Mouse (Mus musculus) MEL (cell line): ENCODE results near the gene Thbs3. TPM values are rescaled to one million over a fixed set of nuclear protein-coding genes. Genes with fewer than 3 reads are reported as not detected.

Experiments
- DNase-seq: peaks from one replicate; pipeline ENCODE4 v3.0.0; 2011; ENCODE audit warnings: low read depth, low spot score
- H3K27ac ChIP-seq: 2 replicates; pipeline ENCODE4 v1.5.1; 2012; ENCODE audit warnings: low read depth, mild to moderate bottlenecking, control low read depth, low read length, moderate library complexity; ENCODE audit not compliant: control insufficient read depth
- H3K27me3 ChIP-seq, 2 experiments: fragments of 150-350 bp in 1 of 2; sonication (generic) in 1 of 2; 2 replicates each; pipeline ENCODE4 v1.6.1; 2012; ENCODE audit warnings: low read length in 2 of 2, mild to moderate bottlenecking in 2 of 2, improper control_type of control experiment in 1 of 2, moderate library complexity in 1 of 2; ENCODE audit not compliant: insufficient read depth in 2 of 2, control insufficient read depth in 1 of 2
- H3K36me3 ChIP-seq, 2 experiments: 2 replicates each; pipeline ENCODE4 v1.6.1; 2012 to 2014; ENCODE audit warnings: low read length in 2 of 2, improper control_type of control experiment in 1 of 2, inconsistent platforms in 1 of 2, mild to moderate bottlenecking in 1 of 2; ENCODE audit not compliant: insufficient read depth in 2 of 2, control insufficient read depth in 1 of 2
- H3K4me1 ChIP-seq, 2 experiments: fragments of 150-350 bp in 1 of 2; sonication (generic) in 1 of 2; 2 replicates each; pipeline ENCODE4 v1.6.1; 2012; ENCODE audit warnings: low read length in 2 of 2, improper control_type of control experiment in 1 of 2, mild to moderate bottlenecking in 1 of 2; ENCODE audit not compliant: insufficient read depth in 2 of 2, control insufficient read depth in 1 of 2
- H3K4me3 ChIP-seq, 2 experiments: fragments of 150-350 bp in 1 of 2; sonication (generic) in 1 of 2; 2 replicates each; pipeline ENCODE4 v1.5.1; 2012; ENCODE audit warnings: low read depth in 2 of 2, low read length in 2 of 2, mild to moderate bottlenecking in 2 of 2, moderate library complexity in 2 of 2, control low read depth in 1 of 2, improper control_type of control experiment in 1 of 2; ENCODE audit not compliant: control insufficient read depth in 1 of 2, insufficient read depth in 1 of 2
- H3K79me2 ChIP-seq: 2 replicates; pipeline ENCODE4 v1.6.1; 2012; ENCODE audit warnings: mild to moderate bottlenecking, low read length, moderate library complexity; ENCODE audit not compliant: control insufficient read depth, poor library complexity, insufficient read depth
- H3K9ac ChIP-seq: 2 replicates; pipeline ENCODE4 v1.6.1; 2012; ENCODE audit warnings: low read depth, mild to moderate bottlenecking, control low read depth, low read length, moderate library complexity; ENCODE audit not compliant: control insufficient read depth, poor library complexity, severe bottlenecking
- H3K9me3 ChIP-seq: fragments of 150-350 bp; sonication (generic); replicated peaks from 2 replicates; pipeline ENCODE4 v1.6.1; 2012; ENCODE audit warnings: mild to moderate bottlenecking, low read length, improper control_type of control experiment, moderate library complexity; ENCODE audit not compliant: insufficient read depth
- BHLHE40 ChIP-seq: IDR thresholded peaks from 2 replicates; pipeline ENCODE4 v1.6.1; 2012; ENCODE audit warnings: low read depth, mild to moderate bottlenecking, inconsistent platforms, low read length, improper control_type of control experiment, borderline replicate concordance
- CHD1 ChIP-seq: IDR thresholded peaks from 2 replicates; pipeline ENCODE4 v1.6.1; 2012; ENCODE audit warnings: low read depth, mild to moderate bottlenecking, inconsistent platforms, low read length, improper control_type of control experiment
- E2F4 ChIP-seq: IDR thresholded peaks from 2 replicates; pipeline ENCODE4 v1.6.1; 2011; ENCODE audit warnings: low read depth, low read length, improper control_type of control experiment, borderline replicate concordance
- EP300 ChIP-seq, 2 experiments: IDR thresholded peaks; 2 replicates each; pipeline ENCODE4 v1.6.1; 2011; ENCODE audit warnings: improper control_type of control experiment in 2 of 2, low read length in 2 of 2, low read depth in 1 of 2, mild to moderate bottlenecking in 1 of 2
- GATA1 ChIP-seq: IDR thresholded peaks from 2 replicates; pipeline ENCODE4 v1.6.1; 2011; ENCODE audit warnings: low read depth, low read length, improper control_type of control experiment
- HCFC1 ChIP-seq: IDR thresholded peaks from 2 replicates; pipeline ENCODE4 v1.6.1; 2012; ENCODE audit warnings: low read depth, mild to moderate bottlenecking, inconsistent platforms, low read length, improper control_type of control experiment, moderate library complexity
- MAX ChIP-seq: IDR thresholded peaks from 2 replicates; pipeline ENCODE4 v1.6.1; 2011; ENCODE audit warnings: low read length, improper control_type of control experiment
- MAZ ChIP-seq: IDR thresholded peaks from 2 replicates; pipeline ENCODE4 v1.6.1; 2012; ENCODE audit warnings: low read depth, mild to moderate bottlenecking, inconsistent platforms, low read length, improper control_type of control experiment
- MEF2A ChIP-seq: IDR thresholded peaks from 2 replicates; pipeline ENCODE4 v1.6.1; 2014; ENCODE audit warnings: low read depth, mild to moderate bottlenecking, inconsistent platforms, low read length, improper control_type of control experiment; ENCODE audit not compliant: poor library complexity, insufficient replicate concordance, severe bottlenecking; ENCODE audit errors: extremely low read depth
- MXI1 ChIP-seq: IDR thresholded peaks from 2 replicates; pipeline ENCODE4 v1.6.1; 2011; ENCODE audit warnings: mild to moderate bottlenecking, low read depth, low read length, improper control_type of control experiment
- MYB ChIP-seq: IDR thresholded peaks from 2 replicates; pipeline ENCODE4 v1.6.1; 2011; ENCODE audit warnings: mild to moderate bottlenecking, low read depth, low read length, improper control_type of control experiment
- NELFE ChIP-seq: IDR thresholded peaks from 2 replicates; pipeline ENCODE4 v1.6.1; 2011; ENCODE audit warnings: low read depth, low read length, improper control_type of control experiment
- NRF1 ChIP-seq: IDR thresholded peaks from 2 replicates; pipeline ENCODE4 v1.6.1; 2014; ENCODE audit warnings: low read depth, mild to moderate bottlenecking, inconsistent platforms, low read length, improper control_type of control experiment, moderate library complexity; ENCODE audit not compliant: poor library complexity, insufficient read depth, severe bottlenecking
- POLR2A ChIP-seq, 2 experiments: IDR thresholded peaks; 2 replicates each; pipeline ENCODE4 v1.6.1; 2011 to 2012; ENCODE audit warnings: low read length in 2 of 2, mild to moderate bottlenecking in 2 of 2, control low read depth in 1 of 2, improper control_type of control experiment in 1 of 2, low read depth in 1 of 2, moderate library complexity in 1 of 2; ENCODE audit not compliant: control insufficient read depth in 1 of 2, insufficient read depth in 1 of 2, poor library complexity in 1 of 2
- RAD21 ChIP-seq: IDR thresholded peaks from 2 replicates; pipeline ENCODE4 v1.6.1; 2011; ENCODE audit warnings: mild to moderate bottlenecking, low read depth, low read length, improper control_type of control experiment
- SIN3A ChIP-seq: IDR thresholded peaks from 2 replicates; pipeline ENCODE4 v1.6.1; 2012; ENCODE audit warnings: low read length, improper control_type of control experiment, inconsistent platforms
- SMC3 ChIP-seq: IDR thresholded peaks from 2 replicates; pipeline ENCODE4 v1.6.1; 2011; ENCODE audit warnings: low read depth, low read length, improper control_type of control experiment
- TAL1 ChIP-seq: IDR thresholded peaks from 2 replicates; pipeline ENCODE4 v1.6.1; 2012; ENCODE audit warnings: mild to moderate bottlenecking, inconsistent platforms, low read length, moderate library complexity, mixed read lengths
- TCF12 ChIP-seq: IDR thresholded peaks from 2 replicates; pipeline ENCODE4 v1.6.1; 2014; ENCODE audit warnings: low read depth, mild to moderate bottlenecking, inconsistent platforms, low read length, improper control_type of control experiment, moderate library complexity
- USF1 ChIP-seq: IDR thresholded peaks from 2 replicates; pipeline ENCODE4 v1.6.1; 2014; ENCODE audit warnings: low read depth, mild to moderate bottlenecking, inconsistent platforms, low read length, improper control_type of control experiment, moderate library complexity
- USF2 ChIP-seq, 2 experiments: IDR thresholded peaks; 2 replicates each; pipeline ENCODE4 v1.6.1; 2011 to 2012; ENCODE audit warnings: improper control_type of control experiment in 2 of 2, low read length in 2 of 2, borderline replicate concordance in 1 of 2, inconsistent platforms in 1 of 2, low read depth in 1 of 2, mild to moderate bottlenecking in 1 of 2; ENCODE audit not compliant: insufficient read depth in 1 of 2
- ZC3H11A ChIP-seq: IDR thresholded peaks from 2 replicates; pipeline ENCODE4 v1.6.1; 2012; ENCODE audit warnings: low read depth, mild to moderate bottlenecking, inconsistent platforms, low read length, improper control_type of control experiment
- ZKSCAN1 ChIP-seq: IDR thresholded peaks from 2 replicates; pipeline ENCODE4 v1.6.1; 2012; ENCODE audit warnings: low read depth, mild to moderate bottlenecking, inconsistent platforms, low read length, improper control_type of control experiment, moderate library complexity
- ZMIZ1 ChIP-seq: IDR thresholded peaks from 2 replicates; pipeline ENCODE4 v1.6.1; 2012; ENCODE audit warnings: low read depth, mild to moderate bottlenecking, inconsistent platforms, low read length, improper control_type of control experiment, moderate library complexity
- ZNF384 ChIP-seq: IDR thresholded peaks from 2 replicates; pipeline ENCODE4 v1.6.1; 2012; ENCODE audit warnings: low read depth, mild to moderate bottlenecking, inconsistent platforms, low read length, improper control_type of control experiment
- polyA plus RNA-seq, 2 experiments: library from polyadenylated mRNA; stranded (reverse) in 1 of 2; unstranded in 1 of 2; fragments of >175 nt in 1 of 2; fragments of >200 nt in 1 of 2; gene quantifications; 2 replicates each; pipeline versions ENCODE4 v1.2.1 to v1.2.4; 2012; ENCODE audit warnings: low replicate concordance in 2 of 2, low read depth in 1 of 2; ENCODE audit not compliant: insufficient read length in 2 of 2, insufficient read depth in 1 of 2, missing spikeins in 1 of 2
- total RNA-seq: library from RNA; depleted of rRNA; stranded (reverse); fragments of 300-350 nt; gene quantifications from 2 replicates; pipeline ENCODE4 v1.2.3, GENCODE M21; 2012

The Thbs3 gene
- total and polyA plus RNA-seq, 3 experiments, result 1.8 to 4.9 TPM; not detected in 1

- peak; percentile 80; the same call in 1 of the 2 replicates for TF ChIP-seq BHLHE40
- peak; percentile 100 for TF ChIP-seq USF2 (IDR thresholded peaks at IDR 0.05; ENCODE audit: borderline replicate concordance in 1 of 2, insufficient read depth in 1 of 2, low read depth in 1 of 2, low read length in 2 of 2)
- peak; percentile 70; the same call in 1 of the 2 replicates for TF ChIP-seq ZNF384
- no peak for TF ChIP-seq ZC3H11A
- no peak for TF ChIP-seq MYB
- TF ChIP-seq MAZ, result 0 out of 2 replicates have a peak, but pooled peaks have one; percentile 33
- TF ChIP-seq TCF12, result peak; percentile 57
- TF ChIP-seq EP300 (IDR thresholded peaks at IDR 0.05; ENCODE audit: low read depth in 1 of 2, low read length in 2 of 2), result no peak
- TF ChIP-seq NRF1, result peak; percentile 43; the same call in 1 of the 2 replicates
- TF ChIP-seq ZMIZ1, result 0 out of 2 replicates have a peak, but pooled peaks have one; percentile 54
- no peak for TF ChIP-seq MEF2A
- TF ChIP-seq, all 39 proteins: peak for 22
Measured at GRCm38 (mm10) chr3:89202253-89203141, 12.5 kb upstream of the Thbs3 start, which contains the start of gene Gba (continued).

- TF ChIP-seq SIN3A (no peak), MXI1 (peak; percentile 12; the same call in 1 of the 2 replicates), CHD1 (0 out of 2 replicates have a peak, but pooled peaks have one; percentile 39)
- H3K27ac ChIP-seq, result peak overlapping the region; percentile 86
- peak overlapping the region; percentile 86 for H3K9ac ChIP-seq
- peak overlapping the region; percentile 71 to 85 for H3K4me3 ChIP-seq
- no peaks in the 10 kb centered on the region for H3K27me3 ChIP-seq
- no peaks in the 10 kb centered on the region for H3K9me3 ChIP-seq
- H3K79me2 ChIP-seq, result peaks cover 6% of the 10 kb centered on the region
- H3K4me1 ChIP-seq, result peaks cover 0 to 5% of the 10 kb centered on the region in 2 experiments; a peak in 2 of 4 replicates
- H3K36me3 ChIP-seq, result peaks cover 0 to 8% of the 10 kb centered on the region in 2 experiments; a peak in 2 of 4 replicates
- DNase-seq, result peak; percentile 47
Measured at GRCm38 (mm10) chr3:89203142-89203514, 11.9 kb upstream of the Thbs3 start.

- H3K79me2 ChIP-seq, result peaks cover 6% of the 10 kb centered on the region
- H3K4me1 ChIP-seq, result peaks cover 0 to 5% of the 10 kb centered on the region in 2 experiments; a peak in 2 of 4 replicates
- TF ChIP-seq NRF1 (no peak), TAL1 (no peak), ZKSCAN1 (no peak), E2F4 (no peak), SMC3 (no peak), EP300 (IDR thresholded peaks at IDR 0.05; ENCODE audit: low read depth in 1 of 2, low read length in 2 of 2) (no peak), HCFC1 (no peak), NELFE (no peak), BHLHE40 (no peak), MYB (no peak), RAD21 (no peak), MXI1 (no peak), ZC3H11A (no peak), USF1 (no peak), GATA1 (no peak), TCF12 (no peak), POLR2A (IDR thresholded peaks at IDR 0.05; ENCODE audit: control insufficient read depth in 1 of 2, insufficient read depth in 1 of 2, low read depth in 1 of 2, low read length in 2 of 2, poor library complexity in 1 of 2) (no peak), MAX (no peak), MAZ (no peak), USF2 (IDR thresholded peaks at IDR 0.05; ENCODE audit: borderline replicate concordance in 1 of 2, insufficient read depth in 1 of 2, low read depth in 1 of 2, low read length in 2 of 2) (no peak)
- no peak overlapping the region for H3K4me3 ChIP-seq
- peaks cover 0 to 5% of the 10 kb centered on the region in 2 experiments; a peak in 3 of 4 replicates for H3K36me3 ChIP-seq
- DNase-seq, result no peak
- H3K27me3 ChIP-seq, result no peaks in the 10 kb centered on the region
- no peaks in the 10 kb centered on the region for H3K9me3 ChIP-seq
- H3K27ac ChIP-seq, result no peak overlapping the region
- H3K9ac ChIP-seq, result no peak overlapping the region
Measured at GRCm38 (mm10) chr3:89206079-89206478, 8.9 kb upstream of the Thbs3 start.
